Mouse (Mus musculus): ENCODE data around the gene Nek7.

DNA sequence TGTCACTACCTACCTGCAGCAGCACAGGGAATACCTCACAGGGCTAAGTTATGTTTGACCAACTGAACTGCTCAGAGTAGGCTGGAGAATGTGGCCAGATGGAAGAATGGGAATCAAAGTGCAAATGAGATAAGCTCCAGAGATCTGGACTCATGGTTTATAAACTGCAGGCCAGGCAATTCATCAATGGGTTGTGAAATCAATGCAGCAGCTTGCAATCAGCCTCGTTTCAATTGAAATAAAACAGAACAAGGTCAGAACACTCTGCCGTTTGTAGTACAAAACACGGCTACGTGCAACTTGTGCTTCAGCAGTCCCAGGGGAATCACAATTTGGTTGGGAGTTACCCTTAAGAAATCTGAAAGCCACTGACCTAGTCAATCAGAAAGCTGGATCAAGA lies 109.4 kb downstream of the Nek7 start:
- TF ChIP-seq CTCF (IDR thresholded peaks at IDR 0.05; ENCODE audit: low read depth, low read length) (no peak), POLR2A (IDR thresholded peaks at IDR 0.05; ENCODE audit: insufficient read depth, low read length) (no peak), EP300 (IDR thresholded peaks at IDR 0.05; ENCODE audit: insufficient read depth, low read depth, low read length) (no peak)
